Mouse (Mus musculus) MEL (cell line): Measurements from ENCODE around the gene Mea1. TPM values are rescaled to one million over a fixed set of nuclear protein-coding genes. Genes with fewer than 3 reads are reported as not detected.

ENCODE experiments used
- DNase-seq: peaks from one replicate; pipeline ENCODE4 v3.0.0; 2011; ENCODE audit warnings: low read depth, low spot score
- H3K27ac ChIP-seq: 2 replicates; pipeline ENCODE4 v1.5.1; 2012; ENCODE audit warnings: low read depth, mild to moderate bottlenecking, control low read depth, low read length, moderate library complexity; ENCODE audit not compliant: control insufficient read depth
- H3K27me3 ChIP-seq, 2 experiments: fragments of 150-350 bp in 1 of 2; sonication (generic) in 1 of 2; 2 replicates each; pipeline ENCODE4 v1.6.1; 2012; ENCODE audit warnings: low read length in 2 of 2, mild to moderate bottlenecking in 2 of 2, improper control_type of control experiment in 1 of 2, moderate library complexity in 1 of 2; ENCODE audit not compliant: insufficient read depth in 2 of 2, control insufficient read depth in 1 of 2
- H3K36me3 ChIP-seq, 2 experiments: 2 replicates each; pipeline ENCODE4 v1.6.1; 2012 to 2014; ENCODE audit warnings: low read length in 2 of 2, improper control_type of control experiment in 1 of 2, inconsistent platforms in 1 of 2, mild to moderate bottlenecking in 1 of 2; ENCODE audit not compliant: insufficient read depth in 2 of 2, control insufficient read depth in 1 of 2
- H3K4me1 ChIP-seq, 2 experiments: fragments of 150-350 bp in 1 of 2; sonication (generic) in 1 of 2; 2 replicates each; pipeline ENCODE4 v1.6.1; 2012; ENCODE audit warnings: low read length in 2 of 2, improper control_type of control experiment in 1 of 2, mild to moderate bottlenecking in 1 of 2; ENCODE audit not compliant: insufficient read depth in 2 of 2, control insufficient read depth in 1 of 2
- H3K4me3 ChIP-seq, 2 experiments: fragments of 150-350 bp in 1 of 2; sonication (generic) in 1 of 2; 2 replicates each; pipeline ENCODE4 v1.5.1; 2012; ENCODE audit warnings: low read depth in 2 of 2, low read length in 2 of 2, mild to moderate bottlenecking in 2 of 2, moderate library complexity in 2 of 2, control low read depth in 1 of 2, improper control_type of control experiment in 1 of 2; ENCODE audit not compliant: control insufficient read depth in 1 of 2, insufficient read depth in 1 of 2
- H3K79me2 ChIP-seq: 2 replicates; pipeline ENCODE4 v1.6.1; 2012; ENCODE audit warnings: mild to moderate bottlenecking, low read length, moderate library complexity; ENCODE audit not compliant: control insufficient read depth, poor library complexity, insufficient read depth
- H3K9ac ChIP-seq: 2 replicates; pipeline ENCODE4 v1.6.1; 2012; ENCODE audit warnings: low read depth, mild to moderate bottlenecking, control low read depth, low read length, moderate library complexity; ENCODE audit not compliant: control insufficient read depth, poor library complexity, severe bottlenecking
- H3K9me3 ChIP-seq: fragments of 150-350 bp; sonication (generic); replicated peaks from 2 replicates; pipeline ENCODE4 v1.6.1; 2012; ENCODE audit warnings: mild to moderate bottlenecking, low read length, improper control_type of control experiment, moderate library complexity; ENCODE audit not compliant: insufficient read depth
- BHLHE40 ChIP-seq: IDR thresholded peaks from 2 replicates; pipeline ENCODE4 v1.6.1; 2012; ENCODE audit warnings: low read depth, mild to moderate bottlenecking, inconsistent platforms, low read length, improper control_type of control experiment, borderline replicate concordance
- CHD1 ChIP-seq: IDR thresholded peaks from 2 replicates; pipeline ENCODE4 v1.6.1; 2012; ENCODE audit warnings: low read depth, mild to moderate bottlenecking, inconsistent platforms, low read length, improper control_type of control experiment
- CHD2 ChIP-seq: IDR thresholded peaks from 2 replicates; pipeline ENCODE4 v1.6.1; 2011; ENCODE audit warnings: low read length, improper control_type of control experiment
- CTCF ChIP-seq, 3 experiments: IDR thresholded peaks in 2 of 3; conservative IDR thresholded peaks in 1 of 3; 2 replicates each; pipeline ENCODE4 v1.5.1; 2011 to 2012; ENCODE audit warnings: low read length in 3 of 3, low read depth in 2 of 3, mild to moderate bottlenecking in 2 of 3, improper control_type of control experiment in 1 of 3, inconsistent platforms in 1 of 3, mixed read lengths in 1 of 3, moderate library complexity in 1 of 3; ENCODE audit not compliant: control insufficient read depth in 1 of 3, insufficient read depth in 1 of 3, poor library complexity in 1 of 3, severe bottlenecking in 1 of 3
- E2F4 ChIP-seq: IDR thresholded peaks from 2 replicates; pipeline ENCODE4 v1.6.1; 2011; ENCODE audit warnings: low read depth, low read length, improper control_type of control experiment, borderline replicate concordance
- ELF1 ChIP-seq: IDR thresholded peaks from 2 replicates; pipeline ENCODE4 v1.6.1; 2014; ENCODE audit warnings: low read depth, mild to moderate bottlenecking, inconsistent platforms, low read length, improper control_type of control experiment, moderate library complexity
- EP300 ChIP-seq, 2 experiments: IDR thresholded peaks; 2 replicates each; pipeline ENCODE4 v1.6.1; 2011; ENCODE audit warnings: improper control_type of control experiment in 2 of 2, low read length in 2 of 2, low read depth in 1 of 2, mild to moderate bottlenecking in 1 of 2
- ETS1 ChIP-seq: IDR thresholded peaks from 2 replicates; pipeline ENCODE4 v1.6.1; 2012; ENCODE audit warnings: low read depth, mild to moderate bottlenecking, inconsistent platforms, low read length, improper control_type of control experiment, moderate library complexity
- GABPA ChIP-seq: IDR thresholded peaks from 2 replicates; pipeline ENCODE4 v1.6.1; 2012; ENCODE audit warnings: low read depth, mild to moderate bottlenecking, inconsistent platforms, low read length, improper control_type of control experiment, moderate library complexity
- GATA1 ChIP-seq: IDR thresholded peaks from 2 replicates; pipeline ENCODE4 v1.6.1; 2011; ENCODE audit warnings: low read depth, low read length, improper control_type of control experiment
- HCFC1 ChIP-seq: IDR thresholded peaks from 2 replicates; pipeline ENCODE4 v1.6.1; 2012; ENCODE audit warnings: low read depth, mild to moderate bottlenecking, inconsistent platforms, low read length, improper control_type of control experiment, moderate library complexity
- JUND ChIP-seq: IDR thresholded peaks from 2 replicates; pipeline ENCODE4 v1.6.1; 2011; ENCODE audit warnings: low read depth, mild to moderate bottlenecking, improper control_type of control experiment, low read length
- MAFK ChIP-seq: IDR thresholded peaks from 2 replicates; pipeline ENCODE4 v1.6.1; 2011; ENCODE audit warnings: low read depth, mild to moderate bottlenecking, low read length, improper control_type of control experiment, borderline replicate concordance
- MAX ChIP-seq: IDR thresholded peaks from 2 replicates; pipeline ENCODE4 v1.6.1; 2011; ENCODE audit warnings: low read length, improper control_type of control experiment
- MAZ ChIP-seq: IDR thresholded peaks from 2 replicates; pipeline ENCODE4 v1.6.1; 2012; ENCODE audit warnings: low read depth, mild to moderate bottlenecking, inconsistent platforms, low read length, improper control_type of control experiment
- MEF2A ChIP-seq: IDR thresholded peaks from 2 replicates; pipeline ENCODE4 v1.6.1; 2014; ENCODE audit warnings: low read depth, mild to moderate bottlenecking, inconsistent platforms, low read length, improper control_type of control experiment; ENCODE audit not compliant: poor library complexity, insufficient replicate concordance, severe bottlenecking; ENCODE audit errors: extremely low read depth
- MXI1 ChIP-seq: IDR thresholded peaks from 2 replicates; pipeline ENCODE4 v1.6.1; 2011; ENCODE audit warnings: mild to moderate bottlenecking, low read depth, low read length, improper control_type of control experiment
- MYC ChIP-seq: IDR thresholded peaks from 2 replicates; pipeline ENCODE4 v1.6.1; 2011; ENCODE audit warnings: low read depth, mild to moderate bottlenecking, low read length, improper control_type of control experiment, moderate library complexity
- NELFE ChIP-seq: IDR thresholded peaks from 2 replicates; pipeline ENCODE4 v1.6.1; 2011; ENCODE audit warnings: low read depth, low read length, improper control_type of control experiment
- NRF1 ChIP-seq: IDR thresholded peaks from 2 replicates; pipeline ENCODE4 v1.6.1; 2014; ENCODE audit warnings: low read depth, mild to moderate bottlenecking, inconsistent platforms, low read length, improper control_type of control experiment, moderate library complexity; ENCODE audit not compliant: poor library complexity, insufficient read depth, severe bottlenecking
- POLR2A ChIP-seq, 2 experiments: IDR thresholded peaks; 2 replicates each; pipeline ENCODE4 v1.6.1; 2011 to 2012; ENCODE audit warnings: low read length in 2 of 2, mild to moderate bottlenecking in 2 of 2, control low read depth in 1 of 2, improper control_type of control experiment in 1 of 2, low read depth in 1 of 2, moderate library complexity in 1 of 2; ENCODE audit not compliant: control insufficient read depth in 1 of 2, insufficient read depth in 1 of 2, poor library complexity in 1 of 2
- POLR2AphosphoS2 ChIP-seq: IDR thresholded peaks from 2 replicates; pipeline ENCODE4 v1.6.1; 2011; ENCODE audit warnings: low read length, improper control_type of control experiment
- POLR2AphosphoS5 ChIP-seq: IDR thresholded peaks from 2 replicates; pipeline ENCODE4 v1.6.1; 2012; ENCODE audit warnings: low read depth, borderline replicate concordance, mild to moderate bottlenecking, inconsistent platforms, low read length, moderate library complexity, mixed read lengths
- RAD21 ChIP-seq: IDR thresholded peaks from 2 replicates; pipeline ENCODE4 v1.6.1; 2011; ENCODE audit warnings: mild to moderate bottlenecking, low read depth, low read length, improper control_type of control experiment
- RCOR1 ChIP-seq: IDR thresholded peaks from 2 replicates; pipeline ENCODE4 v1.6.1; 2012; ENCODE audit warnings: low read depth, mild to moderate bottlenecking, inconsistent platforms, low read length, improper control_type of control experiment
- SIN3A ChIP-seq: IDR thresholded peaks from 2 replicates; pipeline ENCODE4 v1.6.1; 2012; ENCODE audit warnings: low read length, improper control_type of control experiment, inconsistent platforms
- SMC3 ChIP-seq: IDR thresholded peaks from 2 replicates; pipeline ENCODE4 v1.6.1; 2011; ENCODE audit warnings: low read depth, low read length, improper control_type of control experiment
- TBP ChIP-seq: IDR thresholded peaks from 2 replicates; pipeline ENCODE4 v1.8.0; 2011; ENCODE audit warnings: low read depth, low read length, improper control_type of control experiment
- TCF12 ChIP-seq: IDR thresholded peaks from 2 replicates; pipeline ENCODE4 v1.6.1; 2014; ENCODE audit warnings: low read depth, mild to moderate bottlenecking, inconsistent platforms, low read length, improper control_type of control experiment, moderate library complexity
- UBTF ChIP-seq: IDR thresholded peaks from 2 replicates; pipeline ENCODE4 v1.6.1; 2012; ENCODE audit warnings: low read depth, mild to moderate bottlenecking, inconsistent platforms, low read length, improper control_type of control experiment, moderate library complexity, borderline replicate concordance; ENCODE audit not compliant: insufficient read depth
- USF1 ChIP-seq: IDR thresholded peaks from 2 replicates; pipeline ENCODE4 v1.6.1; 2014; ENCODE audit warnings: low read depth, mild to moderate bottlenecking, inconsistent platforms, low read length, improper control_type of control experiment, moderate library complexity
- ZC3H11A ChIP-seq: IDR thresholded peaks from 2 replicates; pipeline ENCODE4 v1.6.1; 2012; ENCODE audit warnings: low read depth, mild to moderate bottlenecking, inconsistent platforms, low read length, improper control_type of control experiment
- ZKSCAN1 ChIP-seq: IDR thresholded peaks from 2 replicates; pipeline ENCODE4 v1.6.1; 2012; ENCODE audit warnings: low read depth, mild to moderate bottlenecking, inconsistent platforms, low read length, improper control_type of control experiment, moderate library complexity
- ZMIZ1 ChIP-seq: IDR thresholded peaks from 2 replicates; pipeline ENCODE4 v1.6.1; 2012; ENCODE audit warnings: low read depth, mild to moderate bottlenecking, inconsistent platforms, low read length, improper control_type of control experiment, moderate library complexity
- ZNF384 ChIP-seq: IDR thresholded peaks from 2 replicates; pipeline ENCODE4 v1.6.1; 2012; ENCODE audit warnings: low read depth, mild to moderate bottlenecking, inconsistent platforms, low read length, improper control_type of control experiment
- polyA plus RNA-seq, 2 experiments: library from polyadenylated mRNA; stranded (reverse) in 1 of 2; unstranded in 1 of 2; fragments of >175 nt in 1 of 2; fragments of >200 nt in 1 of 2; gene quantifications; 2 replicates each; pipeline versions ENCODE4 v1.2.1 to v1.2.4; 2012; ENCODE audit warnings: low replicate concordance in 2 of 2, low read depth in 1 of 2; ENCODE audit not compliant: insufficient read length in 2 of 2, insufficient read depth in 1 of 2, missing spikeins in 1 of 2
- total RNA-seq: library from RNA; depleted of rRNA; stranded (reverse); fragments of 300-350 nt; gene quantifications from 2 replicates; pipeline ENCODE4 v1.2.3, GENCODE M21; 2012

Gene Mea1
- total and polyA plus RNA-seq, 3 experiments, result 84.0 to 124 TPM; not detected in 1

DNA sequence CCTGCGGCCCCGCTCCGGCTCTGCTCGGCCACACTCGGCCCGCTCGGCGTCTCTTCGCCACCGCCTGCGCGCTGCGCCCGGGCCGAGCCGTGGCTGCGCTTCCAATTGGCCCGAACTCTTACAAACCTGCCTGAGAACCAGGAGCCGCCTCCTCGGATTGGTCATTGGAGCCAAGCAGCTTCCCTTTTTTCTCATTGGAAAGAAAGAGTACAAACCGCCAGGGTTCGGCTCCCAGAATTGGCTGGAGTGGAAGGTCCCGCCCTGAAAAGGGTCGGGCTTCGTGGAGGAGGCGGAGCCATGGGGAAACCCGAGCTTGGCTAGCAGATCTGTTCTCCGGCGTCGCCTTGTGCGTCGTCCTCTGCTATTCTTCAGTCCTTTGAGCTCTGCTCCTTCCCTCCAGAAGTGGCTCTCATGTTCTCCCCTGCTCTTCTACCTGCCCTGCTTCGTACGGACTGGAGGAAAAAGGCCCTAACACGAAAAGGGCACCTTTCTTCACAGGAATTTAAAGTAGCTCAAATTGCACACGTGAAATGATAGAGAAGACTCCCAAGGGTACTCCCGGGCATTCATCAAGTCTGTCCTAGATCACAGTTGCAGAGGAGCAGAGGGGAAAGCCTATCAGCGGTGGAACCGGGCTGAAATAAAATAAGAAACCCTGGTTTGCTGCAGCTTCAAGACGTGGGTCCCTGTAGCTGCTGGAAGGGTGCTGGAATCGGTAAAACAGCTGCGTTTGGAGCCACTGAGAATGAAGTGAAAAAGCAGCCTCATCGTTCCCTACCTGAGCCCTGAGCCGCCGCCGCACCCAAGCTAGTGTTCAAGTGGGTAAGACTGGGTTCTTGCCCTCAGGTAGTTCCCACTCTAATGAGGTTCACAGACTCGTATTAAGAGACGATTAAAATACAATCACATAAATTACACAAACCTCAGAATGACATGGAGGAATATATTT lies 26.6 kb downstream of the Mea1 start, which contains the start of gene Ppp2r5d:
Ppp2r5d (minus strand) TSS at position 225 of the 949 bp plus-strand sequence.
- Histone ChIP-seq H3K4me3 (peak within 1 kb of the TSS; percentile 82 to 83), H3K27ac (peak within 1 kb of the TSS; percentile 64), H3K79me2 (peaks cover 23% of the 10 kb centered on the region), H3K27me3 (no peaks in the 10 kb centered on the region), H3K9me3 (no peaks in the 10 kb centered on the region), H3K36me3 (peaks cover 0 to 9% of the 10 kb centered on the region in 2 experiments; a peak in 2 of 4 replicates), H3K4me1 (peaks cover 3 to 21% of the 10 kb centered on the region in 2 experiments), H3K9ac (peak within 1 kb of the TSS; percentile 89)
- DNase-seq, result peak; percentile 99
- TF ChIP-seq MYC (no peak), ZC3H11A (no peak), E2F4 (no peak), CHD1 (no peak; the same call in 1 of the 2 replicates), POLR2AphosphoS5 (no peak), SIN3A (peak; percentile 74), ZMIZ1 (peak; percentile 95), RAD21 (no peak), EP300 (IDR thresholded peaks at IDR 0.05; ENCODE audit: low read depth in 1 of 2, low read length in 2 of 2) (no peak), ZNF384 (no peak), ZKSCAN1 (no peak), BHLHE40 (no peak), SMC3 (no peak), POLR2A (IDR thresholded peaks at IDR 0.05; ENCODE audit: control insufficient read depth in 1 of 2, insufficient read depth in 1 of 2, low read depth in 1 of 2, low read length in 2 of 2, poor library complexity in 1 of 2) (peak; percentile 67 to 98; a peak in 3 of 4 replicates), USF1 (no peak), ELF1 (no peak), ETS1 (peak; percentile 17; the same call in 1 of the 2 replicates), JUND (no peak), HCFC1 (peak; percentile 53; the same call in 1 of the 2 replicates), TCF12 (peak; percentile 58; the same call in 1 of the 2 replicates), GATA1 (no peak), POLR2AphosphoS2 (peak; percentile 81; the same call in 1 of the 2 replicates), CTCF (IDR thresholded peaks at IDR 0.05 in 2 of 3, conservative IDR thresholded peaks at IDR 0.05 in 1 of 3; ENCODE audit: control insufficient read depth in 1 of 3, insufficient read depth in 1 of 3, low read depth in 2 of 3, low read length in 3 of 3, poor library complexity in 1 of 3, severe bottlenecking in 1 of 3) (no peak), UBTF (no peak), MAFK (no peak), NELFE (peak; percentile 91), GABPA (no peak), RCOR1 (no peak), MEF2A (no peak), CHD2 (no peak; the same call in 1 of the 2 replicates), MXI1 (peak; percentile 71; the same call in 1 of the 2 replicates), NRF1 (peak; percentile 61), MAZ (no peak), TBP (peak; percentile 93), MAX (peak; percentile 71; the same call in 1 of the 2 replicates)
